16 mouse cellular contexts compared by ENCODE assay signal in genomic region chr2:57312268-57312797, GRCm38 (mm10).
"Had no signal": no experiment of that assay in that cellular context is flagged by ENCODE, and none has a peak within 500 bp of the region (broad histone marks: within the 10 kb centered on the region; RNA-seq: fewer than 3 reads in every experiment).

No protein-coding gene starts in this region.

- H3K9me3 ChIP-seq: limb, embryonic 15.5 days; liver, embryonic 13.5 days; lung, embryonic 15.5 days; megakaryocyte, embryonic 14.5 days; neural tube, embryonic 13.5 days had no signal

- DNase-seq: kidney, adult 9 months; kidney, postnatal 36 days; layer of hippocampus, adult 9-11 months; layer of hippocampus, postnatal 36 days; liver, embryonic 13.5 days; liver, postnatal 0 days; lung, postnatal 14 days; thymus, adult 2 months; thymus, postnatal 25 days had no signal

- H3K27ac ChIP-seq: kidney, postnatal 0 days; limb, embryonic 15.5 days; liver, embryonic 13.5 days; lung, embryonic 15.5 days; macrophage; neural tube, embryonic 13.5 days had no signal

- ATAC-seq: intestine, postnatal 0 days; liver, postnatal 0 days had no signal

- H3K4me2 ChIP-seq: limb, embryonic 15.5 days; liver, embryonic 13.5 days; lung, embryonic 15.5 days; neural tube, embryonic 13.5 days had no signal

- H3K4me3 ChIP-seq: limb, embryonic 15.5 days; liver, embryonic 13.5 days; lung, embryonic 15.5 days; megakaryocyte, embryonic 14.5 days; neural tube, embryonic 13.5 days had no signal

- H3K36me3 ChIP-seq: limb, embryonic 15.5 days; liver, embryonic 13.5 days; lung, embryonic 15.5 days; neural tube, embryonic 13.5 days had no signal

- H3K27me3 ChIP-seq: limb, embryonic 15.5 days; liver, embryonic 13.5 days; lung, embryonic 15.5 days; megakaryocyte, embryonic 14.5 days; neural tube, embryonic 13.5 days had no signal

- H3K9ac ChIP-seq: limb, embryonic 15.5 days; liver, embryonic 13.5 days; liver, postnatal 0 days; lung, embryonic 15.5 days; neural tube, embryonic 13.5 days had no signal

- H3K4me1 ChIP-seq: limb, embryonic 15.5 days; liver, embryonic 13.5 days; lung, embryonic 15.5 days; neural tube, embryonic 13.5 days had no signal
